Comparison of ENCODE assay signal across 15 mouse cellular contexts in the genomic region with DNA sequence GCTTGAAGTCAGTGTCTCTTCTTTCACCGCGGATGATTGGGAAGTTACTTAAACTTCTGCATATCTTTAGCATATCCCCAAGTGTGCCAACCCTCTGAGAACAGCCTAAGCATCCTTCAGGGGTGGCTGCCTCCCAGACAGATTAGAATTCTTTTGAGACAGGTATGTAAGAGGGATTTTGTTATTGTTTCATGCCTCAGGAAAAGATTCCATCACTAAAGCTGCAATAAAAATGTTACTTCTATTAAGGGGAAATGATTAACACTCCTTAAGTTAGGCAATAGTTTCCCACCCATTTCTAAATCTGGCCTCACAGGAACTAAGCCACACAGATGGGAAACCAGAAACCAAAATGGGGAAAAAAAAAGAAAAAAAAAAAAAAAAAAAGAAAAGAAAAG.
"Had no signal": no experiment of that assay in that cellular context is flagged by ENCODE, and none has a peak within 500 bp of the region (broad histone marks: within the 10 kb centered on the region; RNA-seq: fewer than 3 reads in every experiment).

No protein-coding gene starts in this region.

- H3K4me2 ChIP-seq: limb, embryonic 12.5 days; liver, embryonic 13.5 days; lung, embryonic 15.5 days; midbrain, embryonic 12.5 days; neural tube, embryonic 13.5 days had no signal

- H3K27me3 ChIP-seq: limb, embryonic 12.5 days; liver, embryonic 13.5 days; lung, embryonic 15.5 days; midbrain, embryonic 12.5 days; neural tube, embryonic 13.5 days had no signal

- H3K27ac ChIP-seq: left cerebral cortex, adult 2 months; liver, embryonic 13.5 days; lung, embryonic 15.5 days; midbrain, embryonic 12.5 days; neural tube, embryonic 13.5 days had no signal

- H3K9me3 ChIP-seq: limb, embryonic 12.5 days; liver, embryonic 13.5 days; lung, embryonic 15.5 days; midbrain, embryonic 12.5 days; neural tube, embryonic 13.5 days had no signal

- DNase-seq: kidney, adult 18-20 months; liver; liver, embryonic 13.5 days; liver, postnatal 0 days; retina, postnatal 1 day; right cerebral cortex, postnatal 4 days; spleen, adult 18-20 months; thymus, adult 18-20 months; thymus, postnatal 25 days had no signal

- H3K9ac ChIP-seq: limb, embryonic 12.5 days; liver, embryonic 13.5 days; liver, postnatal 0 days; lung, embryonic 15.5 days; midbrain, embryonic 12.5 days; neural tube, embryonic 13.5 days had no signal

- H3K4me1 ChIP-seq: liver, embryonic 13.5 days; lung, embryonic 15.5 days; midbrain, embryonic 12.5 days; neural tube, embryonic 13.5 days had no signal

- H3K36me3 ChIP-seq: limb, embryonic 12.5 days; liver, embryonic 13.5 days; lung, embryonic 15.5 days; midbrain, embryonic 12.5 days; neural tube, embryonic 13.5 days had no signal

- ATAC-seq: liver, postnatal 0 days; midbrain, embryonic 16.5 days had no signal

- H3K4me3 ChIP-seq: left cerebral cortex, adult 2 months; limb, embryonic 12.5 days; liver, embryonic 13.5 days; lung, embryonic 15.5 days; midbrain, embryonic 12.5 days; neural tube, embryonic 13.5 days had no signal
